Mouse (Mus musculus): Measurements from ENCODE around the gene Pex6. TPM values are rescaled to one million over a fixed set of nuclear protein-coding genes. Genes with fewer than 3 reads are reported as not detected.

Gene Pex6
- polyA plus RNA-seq, 2 experiments from 2014 or later = 5.0 to 7.2 TPM

DNA sequence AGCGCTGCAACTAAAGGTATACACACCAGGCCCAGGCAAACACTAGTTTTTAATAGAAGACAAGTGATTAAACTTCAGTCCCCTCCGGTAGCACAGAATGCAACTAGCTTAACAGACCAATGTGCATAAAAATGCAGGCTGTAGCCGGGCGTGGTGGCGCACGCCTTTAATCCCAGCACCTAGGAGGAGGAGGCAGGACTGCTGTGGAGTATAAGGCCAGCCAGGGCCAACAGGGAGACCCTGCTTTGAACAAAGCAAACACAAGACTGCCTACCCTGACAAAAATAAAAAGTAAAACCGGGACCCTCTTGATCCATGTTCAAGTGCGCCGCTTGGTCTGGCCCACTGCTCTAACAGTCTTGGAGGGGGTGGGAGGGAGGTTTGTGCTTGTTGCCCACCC, 63.8 kb downstream of the Pex6 start:
- ATAC-seq = no peak

Other genes with a start within 250 kb of the Pex6 start
- under 1 TPM; 0.24 to 0.55 TPM for gene Ttbk1, start 223.8 kb upstream of the Pex6 start, polyA plus RNA-seq (2017; shearing (Covaris generic))
- gene Dnph1, start 214.8 kb upstream of the Pex6 start, polyA plus RNA-seq (2017; shearing (Covaris generic)) = 1 to 10 TPM; 6.4 to 6.9 TPM
- gene Cul9, start 165.1 kb upstream of the Pex6 start, polyA plus RNA-seq (2017; shearing (Covaris generic)) = 1 to 10 TPM; 4.2 to 5.6 TPM
- 1 to 10 TPM; 7.3 to 8.2 TPM for gene Srf, start 155.3 kb upstream of the Pex6 start, polyA plus RNA-seq (2017; shearing (Covaris generic))
- gene Ptk7, start 82.0 kb upstream of the Pex6 start, polyA plus RNA-seq (2017; shearing (Covaris generic)) = not detected
- 10 to 100 TPM; 13.6 to 14.7 TPM for gene Klc4, start 65.4 kb upstream of the Pex6 start, polyA plus RNA-seq (2017; shearing (Covaris generic))
- 10 to 100 TPM; 57.0 to 65.9 TPM for gene Mrpl2, start 65.2 kb upstream of the Pex6 start, polyA plus RNA-seq (2017; shearing (Covaris generic))
- gene Cul7, start 61.1 kb upstream of the Pex6 start, polyA plus RNA-seq (2017; shearing (Covaris generic)) = 1 to 10 TPM; 3.3 to 5.9 TPM
- 10 to 100 TPM; 47.2 to 62.6 TPM for gene Rrp36, start 37.1 kb upstream of the Pex6 start, polyA plus RNA-seq (2017; shearing (Covaris generic))
- gene Mea1, start 32.7 kb upstream of the Pex6 start, polyA plus RNA-seq (2017; shearing (Covaris generic)) = 100 to 1,000 TPM; 185 to 202 TPM
- gene Klhdc3, start 30.5 kb upstream of the Pex6 start, polyA plus RNA-seq (2017; shearing (Covaris generic)) = 10 to 100 TPM; 22.1 to 25.8 TPM
- gene Ppp2r5d, start 6.4 kb upstream of the Pex6 start, polyA plus RNA-seq (2017; shearing (Covaris generic)) = 10 to 100 TPM; 19.7 to 31.4 TPM
- gene Gnmt, start 17.7 kb downstream of the Pex6 start, polyA plus RNA-seq (2017; shearing (Covaris generic)) = not detected
- 10 to 100 TPM; 24.4 to 25.5 TPM for gene Cnpy3, start 40.8 kb downstream of the Pex6 start, polyA plus RNA-seq (2017; shearing (Covaris generic))
- gene Ptcra, start 52.2 kb downstream of the Pex6 start, polyA plus RNA-seq (2017; shearing (Covaris generic)) = under 1 TPM in 1 of 2 experiments, not detected in 1; 0.49 TPM
- 10 to 100 TPM; 16.1 to 18.9 TPM for gene 2310039H08Rik, start 61.2 kb downstream of the Pex6 start, polyA plus RNA-seq (2017; shearing (Covaris generic))
- 100 to 1,000 TPM; 159 to 205 TPM for gene Rpl7l1, start 71.2 kb downstream of the Pex6 start, polyA plus RNA-seq (2017; shearing (Covaris generic))
- 10 to 100 TPM; 10.8 to 11.9 TPM for gene Bicral, start 147.0 kb downstream of the Pex6 start, polyA plus RNA-seq (2017; shearing (Covaris generic))
- gene Tbcc, start 179.2 kb downstream of the Pex6 start, polyA plus RNA-seq (2017; shearing (Covaris generic)) = 1 to 10 TPM; 8.4 to 9.1 TPM
- not detected for gene Prph2, start 199.0 kb downstream of the Pex6 start, polyA plus RNA-seq (2017; shearing (Covaris generic))

All from CD4-positive, CD25-positive, alpha-beta regulatory T cell, adult 4 months (primary cell).